Mouse (Mus musculus) myocyte (in vitro differentiated cells): ENCODE results near the gene Slc7a6. TPM values are rescaled to one million over a fixed set of nuclear protein-coding genes. Genes with fewer than 3 reads are reported as not detected.

ENCODE experiments used
- H3K27me3 ChIP-seq: one replicate; pipeline ENCODE4 v1.6.1; 2011; ENCODE audit not compliant: control insufficient read depth, insufficient read depth, insufficient read length
- H3K36me3 ChIP-seq: one replicate; pipeline ENCODE4 v1.6.1; 2011; ENCODE audit not compliant: control insufficient read depth, insufficient read depth
- H3K4me2 ChIP-seq: one replicate; pipeline ENCODE4 v1.6.1; 2011; ENCODE audit warnings: low read depth, control low read depth
- H3K4me3 ChIP-seq: one replicate; pipeline ENCODE4 v1.5.1; 2011; ENCODE audit warnings: mild to moderate bottlenecking, control low read depth, moderate library complexity
- H3K79me2 ChIP-seq: one replicate; pipeline ENCODE4 v1.6.1; 2011; ENCODE audit not compliant: control insufficient read depth, insufficient read depth
- H3ac ChIP-seq: one replicate; pipeline ENCODE4 v1.6.1; 2011; ENCODE audit not compliant: control insufficient read depth, insufficient read length
- CEBPB ChIP-seq: IDR thresholded peaks from 2 replicates; pipeline ENCODE4 v1.6.1; 2011; ENCODE audit warnings: mild to moderate bottlenecking, moderate library complexity; ENCODE audit not compliant: poor library complexity, insufficient read depth, severe bottlenecking
- E2F4 ChIP-seq: IDR thresholded peaks from one replicate; pipeline ENCODE4 v1.6.1; 2011; ENCODE audit warnings: mild to moderate bottlenecking, control low read depth, moderate library complexity; ENCODE audit not compliant: insufficient read depth
- MAX ChIP-seq: IDR thresholded peaks from one replicate; pipeline ENCODE4 v1.6.1; 2011; ENCODE audit warnings: low read depth, mild to moderate bottlenecking, control low read depth
- MYOD1 ChIP-seq, 3 experiments: IDR thresholded peaks; one replicate each; pipeline ENCODE4 v1.6.1; 2011; ENCODE audit warnings: control low read depth in 2 of 3, low read depth in 2 of 3, mild to moderate bottlenecking in 2 of 3, moderate library complexity in 1 of 3; ENCODE audit not compliant: insufficient read length in 2 of 3, control insufficient read depth in 1 of 3
- MYOG ChIP-seq, 3 experiments: IDR thresholded peaks; one replicate each; pipeline ENCODE4 v1.6.1; 2011; ENCODE audit warnings: control low read depth in 2 of 3, low read depth in 2 of 3, mild to moderate bottlenecking in 2 of 3; ENCODE audit not compliant: insufficient read length in 2 of 3, control insufficient read depth in 1 of 3, insufficient read depth in 1 of 3
- POLR2A ChIP-seq: IDR thresholded peaks from one replicate; pipeline ENCODE4 v1.6.1; 2011; ENCODE audit warnings: low read depth, mild to moderate bottlenecking, control low read depth, moderate library complexity; ENCODE audit not compliant: insufficient read length
- POLR2AphosphoS2 ChIP-seq: IDR thresholded peaks from one replicate; pipeline ENCODE4 v1.6.1; 2011; ENCODE audit warnings: low read depth, control low read depth; ENCODE audit not compliant: insufficient read length
- REST ChIP-seq: IDR thresholded peaks from one replicate; pipeline ENCODE4 v1.6.1; 2011; ENCODE audit warnings: mild to moderate bottlenecking, control low read depth, moderate library complexity; ENCODE audit not compliant: insufficient read depth, insufficient read length
- SRF ChIP-seq: IDR thresholded peaks from one replicate; pipeline ENCODE4 v1.6.1; 2011; ENCODE audit warnings: low read depth; ENCODE audit not compliant: control insufficient read depth, insufficient read length
- TCF12 ChIP-seq: IDR thresholded peaks from one replicate; pipeline ENCODE4 v1.6.1; 2011; ENCODE audit warnings: mild to moderate bottlenecking, control low read depth; ENCODE audit not compliant: poor library complexity, insufficient read depth, severe bottlenecking
- TCF3 ChIP-seq: IDR thresholded peaks from one replicate; pipeline ENCODE4 v1.6.1; 2011; ENCODE audit warnings: low read depth, control low read depth; ENCODE audit not compliant: insufficient read length
- USF1 ChIP-seq: IDR thresholded peaks from one replicate; pipeline ENCODE4 v1.6.1; 2011; ENCODE audit warnings: low read depth, mild to moderate bottlenecking, control low read depth, moderate library complexity
- polyA plus RNA-seq: library from polyadenylated mRNA; unstranded; fragments of >200 nt; fragmentation: generic; extraction: Trizol; gene quantifications from one replicate; pipeline ENCODE4 v1.2.1, GENCODE M21; 2012; ENCODE audit warnings: missing spikeins

The Slc7a6 gene
- polyA plus RNA-seq, 1 experiment = 12.8 TPM

DNA sequence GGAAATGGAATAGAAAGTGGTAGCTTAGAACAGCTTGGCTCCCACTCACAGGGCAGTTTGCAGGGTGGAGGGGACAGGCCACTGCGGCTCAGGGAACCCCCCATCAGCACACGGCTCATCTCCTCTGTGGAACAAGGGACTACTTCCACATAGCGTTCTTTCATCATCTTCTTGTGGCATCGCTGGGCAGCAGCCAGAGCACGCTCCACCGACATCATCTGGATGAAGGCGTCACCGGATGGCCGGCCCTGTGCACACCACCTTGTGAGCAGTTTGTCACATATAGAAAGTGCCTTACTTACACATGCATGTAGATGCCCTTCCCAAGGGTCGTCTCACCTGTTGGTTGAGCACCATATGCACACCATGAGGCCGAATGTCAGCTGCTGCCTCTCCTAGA is 36.3 kb upstream of the Slc7a6 start:
- Histone ChIP-seq H3K27me3 (no peaks in the 10 kb centered on the region), H3K4me2 (no peak overlapping the region), H3K4me3 (no peak overlapping the region), H3ac (no peak overlapping the region), H3K36me3 (peaks cover 27% of the 10 kb centered on the region), H3K79me2 (no peaks in the 10 kb centered on the region)
- TF ChIP-seq POLR2AphosphoS2 (no peak), MYOG (IDR thresholded peaks at IDR 0.05; ENCODE audit: control insufficient read depth in 1 of 3, insufficient read depth in 1 of 3, insufficient read length in 2 of 3, low read depth in 2 of 3) (no peak), E2F4 (no peak), MAX (no peak), TCF3 (no peak), REST (no peak), CEBPB (no peak), USF1 (no peak), POLR2A (no peak), MYOD1 (IDR thresholded peaks at IDR 0.05; ENCODE audit: control insufficient read depth in 1 of 3, insufficient read length in 2 of 3, low read depth in 2 of 3) (no peak), SRF (no peak), TCF12 (no peak)

- Histone ChIP-seq H3K36me3 (peaks cover 19% of the 10 kb centered on the region), H3ac (no peak overlapping the region), H3K4me2 (no peak overlapping the region), H3K27me3 (no peaks in the 10 kb centered on the region), H3K4me3 (no peak overlapping the region), H3K79me2 (no peaks in the 10 kb centered on the region)
- no peak for TF ChIP-seq TCF3
- no peak for TF ChIP-seq SRF
- no peak for TF ChIP-seq MAX
- TF ChIP-seq MYOG (IDR thresholded peaks at IDR 0.05; ENCODE audit: control insufficient read depth in 1 of 3, insufficient read depth in 1 of 3, insufficient read length in 2 of 3, low read depth in 2 of 3) = no peak
- no peak for TF ChIP-seq REST
- no peak for TF ChIP-seq MYOD1 (IDR thresholded peaks at IDR 0.05; ENCODE audit: control insufficient read depth in 1 of 3, insufficient read length in 2 of 3, low read depth in 2 of 3)
- no peak for TF ChIP-seq POLR2A
- no peak for TF ChIP-seq TCF12
- TF ChIP-seq POLR2AphosphoS2 = no peak
- no peak for TF ChIP-seq USF1
- TF ChIP-seq E2F4 = no peak
- no peak for TF ChIP-seq CEBPB
Measured at GRCm38 (mm10) chr8:106133526-106133925, 35.1 kb upstream of the Slc7a6 start.

DNA sequence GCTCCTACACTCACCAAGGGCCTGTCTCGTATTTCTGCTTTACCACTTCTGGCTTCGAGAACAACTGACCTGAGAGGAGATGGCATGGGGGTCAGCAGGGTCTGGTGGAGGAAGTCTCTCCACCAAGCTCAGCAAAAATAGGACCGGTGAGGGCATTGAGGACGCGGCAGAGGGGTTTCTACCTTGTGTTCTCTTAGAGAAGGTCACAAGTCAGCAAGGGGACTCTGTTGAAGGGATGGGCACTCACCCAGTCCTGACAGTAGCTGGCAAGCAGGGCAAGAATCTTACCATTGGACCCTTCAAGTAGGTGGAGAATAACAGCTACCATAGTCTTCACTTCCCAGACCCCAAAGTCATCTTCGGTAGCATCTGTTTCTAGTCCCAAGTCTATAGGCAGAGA is 34.7 kb upstream of the Slc7a6 start:
- H3ac ChIP-seq = no peak overlapping the region
- H3K27me3 ChIP-seq = no peaks in the 10 kb centered on the region
- H3K79me2 ChIP-seq = no peaks in the 10 kb centered on the region
- H3K4me2 ChIP-seq = no peak overlapping the region
- TF ChIP-seq E2F4 (no peak), MAX (no peak), POLR2A (no peak), MYOG (IDR thresholded peaks at IDR 0.05; ENCODE audit: control insufficient read depth in 1 of 3, insufficient read depth in 1 of 3, insufficient read length in 2 of 3, low read depth in 2 of 3) (no peak), MYOD1 (IDR thresholded peaks at IDR 0.05; ENCODE audit: control insufficient read depth in 1 of 3, insufficient read length in 2 of 3, low read depth in 2 of 3) (no peak), SRF (no peak), REST (no peak), CEBPB (no peak), TCF3 (no peak), POLR2AphosphoS2 (no peak), USF1 (no peak), TCF12 (no peak)
- H3K36me3 ChIP-seq = peaks cover 15% of the 10 kb centered on the region
- no peak overlapping the region for H3K4me3 ChIP-seq

DNA sequence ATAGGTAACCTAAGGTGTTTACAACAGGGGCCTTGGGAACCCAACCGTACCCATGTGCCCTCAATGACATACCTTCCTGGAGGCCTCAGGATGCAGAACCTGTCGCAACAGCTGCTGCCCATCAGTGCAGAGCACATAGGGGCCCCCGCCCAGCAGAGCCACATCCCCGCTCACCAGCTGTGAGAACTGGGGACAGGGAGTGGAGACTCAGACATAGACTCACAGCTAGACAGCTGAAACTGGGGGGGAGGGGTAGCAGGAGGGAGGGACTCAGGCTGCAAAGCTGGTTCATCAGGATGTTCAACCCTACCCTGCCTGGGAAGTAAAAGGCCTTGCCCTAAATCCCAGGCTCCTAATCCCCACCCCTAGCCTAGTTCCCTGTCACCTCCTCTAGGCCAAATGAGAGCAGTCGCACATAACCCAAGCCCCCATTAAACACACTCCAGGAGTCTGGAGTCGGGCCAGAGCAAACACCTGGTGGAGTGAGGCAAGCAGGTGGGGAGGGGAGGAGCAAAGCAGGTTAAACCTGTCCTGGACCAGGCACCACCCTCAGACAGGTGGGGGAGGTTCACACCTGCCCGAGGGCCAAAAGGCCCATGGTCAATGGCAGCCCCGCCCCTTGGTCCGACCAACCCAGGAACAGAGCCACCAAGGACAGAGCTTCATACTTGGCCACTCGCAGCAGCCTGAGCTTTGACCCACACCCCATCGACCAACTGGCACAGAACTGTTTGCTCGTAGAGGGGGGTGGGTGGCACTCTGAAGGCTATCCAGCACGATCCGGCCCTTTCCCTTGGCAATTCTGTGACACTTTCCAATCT is 33.7 kb upstream of the Slc7a6 start:
- Histone ChIP-seq H3K79me2 (no peaks in the 10 kb centered on the region), H3ac (no peak overlapping the region), H3K4me3 (no peak overlapping the region), H3K36me3 (peaks cover 7% of the 10 kb centered on the region), H3K4me2 (no peak overlapping the region), H3K27me3 (no peaks in the 10 kb centered on the region)
- TF ChIP-seq TCF3 (peak; percentile 48), MYOG (IDR thresholded peaks at IDR 0.05; ENCODE audit: control insufficient read depth in 1 of 3, insufficient read depth in 1 of 3, insufficient read length in 2 of 3, low read depth in 2 of 3) (peak; percentile 4 to 90 (median 60)), MYOD1 (IDR thresholded peaks at IDR 0.05; ENCODE audit: control insufficient read depth in 1 of 3, insufficient read length in 2 of 3, low read depth in 2 of 3) (peak in 2 of 3 experiments; percentile 57 to 72), E2F4 (no peak)
